Mouse (Mus musculus): ENCODE data around the gene Borcs6.

Borcs6 gene

GRCm38 (mm10) chr11:69070590-69071222 is 11.2 kb downstream of the Borcs6 start, which contains the start of gene Tmem107:
Gene Tmem107 (plus strand): TSS chr11:69070806.
- peak; percentile 94 for DNase-seq (ENCODE audit: inconsistent ontology term)

- DNase-seq (ENCODE audit: inconsistent ontology term): no peak
Measured at GRCm38 (mm10) chr11:69071262-69071661, 11.7 kb downstream of the Borcs6 start.

GRCm38 (mm10) chr11:69072234-69072633 is 12.7 kb downstream of the Borcs6 start:
- DNase-seq (ENCODE audit: inconsistent ontology term): no peak

- DNase-seq (ENCODE audit: inconsistent ontology term): no peak
Measured at GRCm38 (mm10) chr11:69072666-69073064, 13.1 kb downstream of the Borcs6 start.

- DNase-seq (ENCODE audit: inconsistent ontology term): peak; percentile 92
Measured at GRCm38 (mm10) chr11:69073065-69073888, 13.8 kb downstream of the Borcs6 start.

GRCm38 (mm10) chr11:69073951-69074775 is 14.6 kb downstream of the Borcs6 start:
- no peak for DNase-seq (ENCODE audit: inconsistent ontology term)

- no peak for DNase-seq (ENCODE audit: inconsistent ontology term)
Measured at GRCm38 (mm10) chr11:69074776-69075069, 15.2 kb downstream of the Borcs6 start.

- DNase-seq (ENCODE audit: inconsistent ontology term): no peak
Measured at GRCm38 (mm10) chr11:69075764-69076479, 16.4 kb downstream of the Borcs6 start.

- no peak for DNase-seq (ENCODE audit: inconsistent ontology term)
Measured at GRCm38 (mm10) chr11:69076572-69076971, 17.1 kb downstream of the Borcs6 start.

- no peak for DNase-seq (ENCODE audit: inconsistent ontology term)
Measured at GRCm38 (mm10) chr11:69077316-69077715, 17.8 kb downstream of the Borcs6 start.

- DNase-seq (ENCODE audit: inconsistent ontology term): no peak
Measured at GRCm38 (mm10) chr11:69078041-69078440, 18.5 kb downstream of the Borcs6 start.

- DNase-seq (ENCODE audit: inconsistent ontology term): peak; percentile 23
Measured at GRCm38 (mm10) chr11:69078805-69079438, 19.4 kb downstream of the Borcs6 start.

- DNase-seq (ENCODE audit: inconsistent ontology term): no peak
Measured at GRCm38 (mm10) chr11:69080102-69080854, 20.8 kb downstream of the Borcs6 start.

- DNase-seq (ENCODE audit: inconsistent ontology term): no peak
Measured at GRCm38 (mm10) chr11:69080855-69081222, 21.3 kb downstream of the Borcs6 start.

- DNase-seq (ENCODE audit: inconsistent ontology term): no peak
Measured at GRCm38 (mm10) chr11:69081613-69082012, 22.1 kb downstream of the Borcs6 start.

GRCm38 (mm10) chr11:69085608-69086007 is 26.1 kb downstream of the Borcs6 start:
- DNase-seq (ENCODE audit: inconsistent ontology term): no peak

- DNase-seq (ENCODE audit: inconsistent ontology term): no peak
Measured at GRCm38 (mm10) chr11:69086390-69086789, 26.9 kb downstream of the Borcs6 start.

- no peak for DNase-seq (ENCODE audit: inconsistent ontology term)
Measured at GRCm38 (mm10) chr11:69087082-69087481, 27.6 kb downstream of the Borcs6 start.

GRCm38 (mm10) chr11:69087597-69087996 is 28.1 kb downstream of the Borcs6 start:
- DNase-seq (ENCODE audit: inconsistent ontology term): no peak

GRCm38 (mm10) chr11:69088103-69088855 is 28.8 kb downstream of the Borcs6 start, which contains the start of gene Vamp2:
Gene Vamp2 (plus strand): TSS chr11:69088490.
- peak; percentile 95 for DNase-seq (ENCODE audit: inconsistent ontology term)

Data from Muller cell, postnatal 12 days (primary cell).